Mouse (Mus musculus) heart, adult 2 months (tissue): Measurements from ENCODE around the gene Tekt1. TPM values are rescaled to one million over a fixed set of nuclear protein-coding genes. Genes with fewer than 3 reads are reported as not detected.
"Not testable (repeated sequence)": the region's sequence is repeated elsewhere in the genome, so short reads cannot be mapped to it uniquely, and the experiment has no call there.

Experiments
- DNase-seq, 2 experiments: peaks; one replicate each; pipeline ENCODE4 v3.0.0; 2021
- H3K27ac ChIP-seq: fragments of 200-600 bp; 2 replicates; pipeline ENCODE4 v1.8.1; 2022
- H3K27me3 ChIP-seq: fragments of 200-500 bp; 2 replicates; pipeline ENCODE4 v1.6.1; 2012; ENCODE audit warnings: mild to moderate bottlenecking, low read length, inconsistent platforms, mixed read lengths; ENCODE audit not compliant: control insufficient read depth, insufficient read depth
- H3K36me3 ChIP-seq: fragments of 200-500 bp; 2 replicates; pipeline ENCODE4 v1.6.1; 2012; ENCODE audit warnings: low read length, inconsistent platforms; ENCODE audit not compliant: control insufficient read depth, insufficient read depth
- H3K4me1 ChIP-seq: fragments of 200-500 bp; 2 replicates; pipeline ENCODE4 v1.6.1; 2011; ENCODE audit warnings: low read length; ENCODE audit not compliant: control insufficient read depth, insufficient read depth
- H3K4me3 ChIP-seq: fragments of 200-600 bp; 2 replicates; pipeline ENCODE4 v1.8.1; 2022
- H3K79me2 ChIP-seq: fragments of 200-500 bp; replicated peaks from 2 replicates; pipeline ENCODE4 v1.6.1; 2012; ENCODE audit warnings: mild to moderate bottlenecking, inconsistent platforms, low read length, moderate library complexity, mixed read lengths; ENCODE audit not compliant: control insufficient read depth, insufficient read depth
- H3K9ac ChIP-seq: fragments of 200-500 bp; 2 replicates; pipeline ENCODE4 v1.6.1; 2012; ENCODE audit warnings: low read depth, mild to moderate bottlenecking, control low read depth, inconsistent platforms, low read length, mixed read lengths
- CTCF ChIP-seq: fragments of 200-600 bp; IDR thresholded peaks from 2 replicates; pipeline ENCODE4 v1.8.1; 2022; ENCODE audit warnings: antibody characterized with exemption, mild to moderate bottlenecking, moderate library complexity
- EP300 ChIP-seq: fragments of 200-500 bp; IDR thresholded peaks from 2 replicates; pipeline ENCODE4 v1.6.1; 2011; ENCODE audit warnings: low read depth, low read length, control low read depth; ENCODE audit not compliant: insufficient read depth
- POLR2A ChIP-seq: fragments of 200-500 bp; IDR thresholded peaks from 2 replicates; pipeline ENCODE4 v1.6.1; 2011; ENCODE audit warnings: mild to moderate bottlenecking, low read depth, low read length, control low read depth; ENCODE audit not compliant: insufficient read depth
- WGBS: fragments of 180-500 bp; shearing (Covaris S2); methylation state at CpG from one replicate; pipeline ENCODE4 v1.1.7; 2018; 5-methylcytosine and 5-hydroxymethylcytosine counted together
- intact Hi-C: fragments of 180-260 bp; cut with DNase I; formaldehyde crosslinking; loops from one replicate; pipeline ENCODE4 v1.15.1; 2025
- polyA plus RNA-seq: library from polyadenylated mRNA; depleted of rRNA; stranded (reverse); fragments of >200 nt; gene quantifications from 2 replicates; pipeline ENCODE4 v1.2.3, GENCODE M21; 2012
- total RNA-seq, 2 experiments: library from RNA; stranded (reverse); gene quantifications; 2 replicates each; pipeline ENCODE4 v1.2.3; 2021

Gene Tekt1
- total and polyA plus RNA-seq, 3 experiments: 0.49 TPM; not detected in 2

DNA sequence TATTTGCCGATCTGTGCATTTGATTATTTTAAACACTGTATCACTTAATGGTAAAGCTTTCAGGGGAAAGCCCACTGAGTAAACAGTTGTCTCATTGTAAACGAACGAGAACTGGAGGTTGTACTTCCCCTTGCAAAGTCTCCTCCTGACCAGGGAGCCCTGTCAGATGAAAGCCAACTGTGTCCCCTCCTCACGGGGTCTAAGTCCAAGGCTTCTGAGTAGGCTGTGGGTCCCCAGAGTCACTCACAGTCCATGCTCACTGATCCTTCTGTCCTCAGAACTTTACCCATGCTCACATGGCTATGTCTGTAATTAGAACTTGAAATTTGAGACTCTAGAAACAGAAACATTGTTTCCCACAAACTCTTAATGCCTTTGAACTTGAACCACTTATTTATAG is 12.6 kb downstream of the Tekt1 start:
- intact Hi-C loops: no loop called here
- 68% methylated on average over 4 of the region's 4 CpGs for WGBS
- H3K79me2 ChIP-seq: no peaks in the 10 kb centered on the region
- peaks cover 3% of the 10 kb centered on the region for H3K4me1 ChIP-seq
- H3K27me3 ChIP-seq: no peaks in the 10 kb centered on the region
- DNase-seq: no peak
- no peak for TF ChIP-seq CTCF
- TF ChIP-seq EP300: no peak
- no peak for TF ChIP-seq POLR2A
- no peak overlapping the region for H3K27ac ChIP-seq
- no peak overlapping the region for H3K9ac ChIP-seq
- no peaks in the 10 kb centered on the region for H3K36me3 ChIP-seq
- no peak overlapping the region for H3K4me3 ChIP-seq

DNA sequence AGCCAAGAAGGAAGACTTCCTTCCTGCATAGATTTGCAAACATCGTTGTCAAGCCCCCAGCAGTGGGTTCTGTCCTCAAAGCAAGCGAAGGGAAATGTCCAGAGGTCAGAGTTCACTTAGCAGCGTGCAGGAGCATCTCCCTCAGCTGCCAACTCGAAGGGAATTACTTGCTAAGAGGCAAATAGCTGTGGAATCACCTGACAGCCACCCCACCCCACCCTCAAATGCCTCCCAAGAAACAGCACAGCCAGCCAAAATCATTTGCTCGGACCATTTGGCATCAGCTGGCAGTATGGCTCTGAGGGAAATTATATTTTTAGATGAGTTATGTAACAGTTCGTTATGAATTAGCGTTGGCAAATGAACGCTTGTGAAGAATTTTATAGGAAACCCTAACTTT is 13.2 kb downstream of the Tekt1 start:
- no peak overlapping the region for H3K27ac ChIP-seq
- 37% methylated on average over 8 of the region's 8 CpGs for WGBS
- H3K79me2 ChIP-seq: no peaks in the 10 kb centered on the region
- TF ChIP-seq POLR2A (no peak), EP300 (no peak), CTCF (no peak)
- no peak overlapping the region for H3K9ac ChIP-seq
- intact Hi-C loops: no loop called here
- DNase-seq: peak in 1 of 2 experiments; percentile 28
- no peaks in the 10 kb centered on the region for H3K36me3 ChIP-seq
- H3K4me3 ChIP-seq: no peak overlapping the region
- H3K27me3 ChIP-seq: no peaks in the 10 kb centered on the region
- H3K4me1 ChIP-seq: peaks cover 3% of the 10 kb centered on the region

DNA sequence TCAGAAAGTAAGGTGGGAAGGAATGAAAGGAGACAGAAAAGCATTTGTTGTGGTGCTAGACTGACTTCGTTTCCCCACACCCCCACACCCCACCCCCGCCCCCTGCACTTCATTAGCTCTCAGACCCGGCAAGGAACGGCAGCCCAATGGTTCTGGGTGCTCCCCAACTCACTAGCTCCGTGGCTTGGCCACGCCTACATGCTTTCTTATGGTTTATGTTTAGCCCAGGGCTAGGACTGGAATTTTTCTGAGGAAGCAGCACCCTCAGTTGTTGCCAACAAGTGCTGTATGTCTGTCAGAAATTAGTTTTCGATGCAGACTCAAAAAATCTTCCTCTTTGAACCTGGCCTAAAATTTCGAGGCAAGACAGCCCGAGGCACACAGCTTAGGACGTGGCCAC is 13.7 kb downstream of the Tekt1 start:
- TF ChIP-seq EP300: no peak
- no peak for TF ChIP-seq POLR2A
- no peak for TF ChIP-seq CTCF
- Histone ChIP-seq H3K4me1 (peaks cover 3% of the 10 kb centered on the region), H3K27me3 (no peaks in the 10 kb centered on the region), H3K79me2 (no peaks in the 10 kb centered on the region), H3K4me3 (no peak overlapping the region), H3K9ac (no peak overlapping the region), H3K27ac (no peak overlapping the region), H3K36me3 (no peaks in the 10 kb centered on the region)
- intact Hi-C loops: no loop called here
- WGBS: 45% methylated on average over 10 of the region's 10 CpGs
- no peak for DNase-seq

DNA sequence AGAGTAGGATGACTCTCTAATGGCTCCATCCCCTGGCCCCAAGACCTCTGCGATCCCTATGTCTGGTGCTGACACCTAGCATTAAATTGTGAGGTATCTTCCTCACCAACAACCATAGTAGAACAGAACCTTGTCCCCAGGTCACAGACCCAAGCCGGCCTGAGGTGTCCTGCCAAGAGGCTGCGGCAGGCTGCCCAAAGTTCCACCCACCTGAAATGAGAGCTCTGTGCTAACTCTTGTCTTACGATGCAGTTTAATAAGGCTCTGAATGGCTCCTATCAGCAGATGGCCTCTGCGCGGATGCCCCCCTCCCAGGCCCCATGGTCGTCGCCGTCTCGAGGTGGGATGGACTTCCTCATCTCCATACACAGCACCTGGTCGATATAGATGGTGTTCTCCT is 17.8 kb downstream of the Tekt1 start:
- H3K27ac ChIP-seq: no peak overlapping the region
- H3K79me2 ChIP-seq: no peaks in the 10 kb centered on the region
- no peaks in the 10 kb centered on the region for H3K36me3 ChIP-seq
- TF ChIP-seq POLR2A (no peak), EP300 (no peak), CTCF (no peak)
- DNase-seq: no peak
- WGBS: 88% methylated on average over 11 of the region's 11 CpGs
- H3K4me3 ChIP-seq: no peak overlapping the region
- intact Hi-C loops: no loop called here
- H3K27me3 ChIP-seq: no peaks in the 10 kb centered on the region
- H3K4me1 ChIP-seq: peaks cover 5% of the 10 kb centered on the region
- H3K9ac ChIP-seq: no peak overlapping the region

DNA sequence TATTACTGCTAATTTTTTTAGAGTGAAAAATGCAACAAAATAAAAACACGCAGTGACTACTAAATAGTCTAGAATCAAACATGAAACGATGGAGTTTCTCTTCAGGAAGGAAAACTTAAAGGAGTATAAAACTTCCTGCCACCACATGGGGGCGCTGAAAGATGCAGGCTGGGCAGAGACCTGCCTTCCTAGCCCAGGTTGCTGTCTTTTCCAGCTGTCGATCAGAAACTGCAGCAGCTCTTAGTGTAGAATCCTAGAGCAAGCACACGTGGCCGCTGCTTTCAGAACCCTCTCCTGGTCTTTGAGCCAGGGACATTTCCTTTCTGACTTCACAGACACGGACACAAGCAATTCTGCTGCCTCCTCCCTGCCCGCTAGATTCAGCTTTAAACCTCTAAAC is 18.3 kb downstream of the Tekt1 start:
- Histone ChIP-seq H3K4me1 (peaks cover 3% of the 10 kb centered on the region), H3K27ac (no peak overlapping the region), H3K79me2 (no peaks in the 10 kb centered on the region), H3K9ac (no peak overlapping the region), H3K4me3 (no peak overlapping the region), H3K27me3 (no peaks in the 10 kb centered on the region), H3K36me3 (no peaks in the 10 kb centered on the region)
- TF ChIP-seq POLR2A (no peak), EP300 (no peak), CTCF (peak; percentile 78)
- DNase-seq: peak; percentile 16 to 27
- 30% methylated on average over 8 of the region's 8 CpGs for WGBS
- intact Hi-C loops: loop anchor here (2.0 kb wide), 1 partner anchor 85 kb away; no protein-coding TSS in a partner anchor

- 95% methylated on average over 5 of the region's 5 CpGs for WGBS
- not testable (repeated sequence) for H3K4me1 ChIP-seq
- intact Hi-C loops: loop anchor here (2.0 kb wide), 1 partner anchor 86 kb away; no protein-coding TSS in a partner anchor
These were observed 19.0 kb downstream of the Tekt1 start for GRCm38 (mm10) chr11:72343238-72343625.

More at GRCm38 (mm10) chr11:72343238-72343625, 19.0 kb downstream of the Tekt1 start:
- not testable (repeated sequence) for H3K9ac ChIP-seq, H3K79me2 ChIP-seq, DNase-seq, H3K27me3 ChIP-seq, H3K36me3 ChIP-seq, H3K27ac ChIP-seq, H3K4me3 ChIP-seq
